Mouse (Mus musculus) kidney, adult 2 months (tissue): ENCODE data around the gene Ube2r2. TPM values are rescaled to one million over a fixed set of nuclear protein-coding genes. Genes with fewer than 3 reads are reported as not detected.
A peak's percentile ranks its signal among the peaks of the same experiment; 100 is the strongest.

ENCODE experiments used
- DNase-seq: peaks from one replicate; pipeline ENCODE4 v3.0.0; 2021
- H3K27ac ChIP-seq: fragments of 200-500 bp; 2 replicates; pipeline ENCODE4 v1.5.1; 2012; ENCODE audit warnings: low read depth, low read length, control low read depth, inconsistent platforms; ENCODE audit not compliant: insufficient read depth
- H3K27me3 ChIP-seq: fragments of 200-500 bp; replicated peaks from 2 replicates; pipeline ENCODE4 v1.6.1; 2012; ENCODE audit warnings: mild to moderate bottlenecking, moderate library complexity, low read length, inconsistent platforms; ENCODE audit not compliant: control insufficient read depth, insufficient read depth
- H3K36me3 ChIP-seq: fragments of 200-500 bp; 2 replicates; pipeline ENCODE4 v1.6.1; 2012; ENCODE audit warnings: mild to moderate bottlenecking, moderate library complexity, low read length, inconsistent platforms; ENCODE audit not compliant: control insufficient read depth, insufficient read depth
- H3K4me1 ChIP-seq: fragments of 200-500 bp; 2 replicates; pipeline ENCODE4 v1.6.1; 2011; ENCODE audit warnings: low read length; ENCODE audit not compliant: control insufficient read depth, insufficient read depth
- H3K4me3 ChIP-seq: fragments of 200-500 bp; 2 replicates; pipeline ENCODE4 v1.5.1; 2011; ENCODE audit warnings: mild to moderate bottlenecking, low read depth, low read length, control low read depth; ENCODE audit not compliant: insufficient read depth
- CTCF ChIP-seq: fragments of 200-500 bp; conservative IDR thresholded peaks from 2 replicates; pipeline ENCODE4 v1.5.1; 2011; ENCODE audit warnings: low read depth, mild to moderate bottlenecking, control low read depth, low read length, moderate library complexity, mixed read lengths; ENCODE audit not compliant: insufficient read depth, insufficient read length
- POLR2A ChIP-seq: fragments of 200-500 bp; IDR thresholded peaks from one replicate; pipeline ENCODE4 v1.6.1; 2011; ENCODE audit warnings: low read depth, low read length, control low read depth
- WGBS: fragments of 180-500 bp; shearing (Covaris S2); methylation state at CpG from one replicate; pipeline ENCODE4 v1.1.7; 2018; 5-methylcytosine and 5-hydroxymethylcytosine counted together
- polyA plus RNA-seq: library from polyadenylated mRNA; depleted of rRNA; stranded (reverse); fragments of >200 nt; gene quantifications from 2 replicates; pipeline ENCODE4 v1.2.3, GENCODE M21; 2012; rRNA removed

The Ube2r2 gene
- polyA plus RNA-seq, 1 experiment, result 67.4 TPM

- no peaks in the 10 kb centered on the region for H3K27me3 ChIP-seq
- H3K4me1 ChIP-seq, result no peaks in the 10 kb centered on the region
- TF ChIP-seq POLR2A, result no peak
- no peak for TF ChIP-seq CTCF
- WGBS, result 79% methylated on average over 8 of the region's 8 CpGs
- H3K4me3 ChIP-seq, result no peak overlapping the region
- H3K36me3 ChIP-seq, result peaks cover 11% of the 10 kb centered on the region
- DNase-seq, result no peak
- no peak overlapping the region for H3K27ac ChIP-seq
Observed at GRCm38 (mm10) chr4:41202135-41202534, 66.6 kb downstream of the Ube2r2 start.

GRCm38 (mm10) chr4:41205751-41206150 lies 70.2 kb downstream of the Ube2r2 start:
- TF ChIP-seq POLR2A, result no peak
- WGBS, result 91% methylated on average over 8 of the region's 8 CpGs
- H3K27me3 ChIP-seq, result no peaks in the 10 kb centered on the region
- H3K36me3 ChIP-seq, result peaks cover 14% of the 10 kb centered on the region
- no peaks in the 10 kb centered on the region for H3K4me1 ChIP-seq
- H3K4me3 ChIP-seq, result no peak overlapping the region
- no peak overlapping the region for H3K27ac ChIP-seq
- DNase-seq, result no peak

GRCm38 (mm10) chr4:41208050-41208449 lies 72.5 kb downstream of the Ube2r2 start:
- WGBS, result 82% methylated on average over 4 of the region's 4 CpGs
- H3K27me3 ChIP-seq, result no peaks in the 10 kb centered on the region
- TF ChIP-seq POLR2A (no peak), CTCF (no peak)
- no peak overlapping the region for H3K4me3 ChIP-seq
- no peak for DNase-seq
- H3K4me1 ChIP-seq, result no peaks in the 10 kb centered on the region
- H3K27ac ChIP-seq, result no peak overlapping the region
- H3K36me3 ChIP-seq, result peaks cover 17% of the 10 kb centered on the region

- Histone ChIP-seq H3K27me3 (no peaks in the 10 kb centered on the region), H3K36me3 (peaks cover 4% of the 10 kb centered on the region), H3K4me3 (no peak overlapping the region), H3K27ac (no peak overlapping the region), H3K4me1 (peaks cover 5% of the 10 kb centered on the region; the same call in 1 of the 2 replicates)
- 79% methylated on average over 1 of the region's 1 CpGs for WGBS
- DNase-seq, result peak; percentile 21
- TF ChIP-seq POLR2A, result no peak
Observed at GRCm38 (mm10) chr4:41225412-41225811, 89.9 kb downstream of the Ube2r2 start.

GRCm38 (mm10) chr4:41226351-41226750 lies 90.8 kb downstream of the Ube2r2 start:
- no peak overlapping the region for H3K4me3 ChIP-seq
- TF ChIP-seq POLR2A (no peak), CTCF (peak; percentile 61)
- no peaks in the 10 kb centered on the region for H3K27me3 ChIP-seq
- no peak overlapping the region for H3K27ac ChIP-seq
- DNase-seq, result peak; percentile 53
- 77% methylated on average over 3 of the region's 3 CpGs for WGBS
- peaks cover 5% of the 10 kb centered on the region; the same call in 1 of the 2 replicates for H3K4me1 ChIP-seq
- H3K36me3 ChIP-seq, result peaks cover 4% of the 10 kb centered on the region

GRCm38 (mm10) chr4:41235621-41236020 lies 100.1 kb downstream of the Ube2r2 start:
- TF ChIP-seq CTCF (no peak), POLR2A (no peak)
- no peak overlapping the region for H3K4me3 ChIP-seq
- H3K36me3 ChIP-seq, result peaks cover 2% of the 10 kb centered on the region; the same call in 1 of the 2 replicates
- no peaks in the 10 kb centered on the region for H3K27me3 ChIP-seq
- 66% methylated on average over 5 of the region's 5 CpGs for WGBS
- no peak for DNase-seq
- H3K27ac ChIP-seq, result no peak overlapping the region
- no peaks in the 10 kb centered on the region; the same call in 1 of the 2 replicates for H3K4me1 ChIP-seq

GRCm38 (mm10) chr4:41240916-41241315 lies 105.4 kb downstream of the Ube2r2 start:
- TF ChIP-seq POLR2A (no peak), CTCF (no peak)
- no peaks in the 10 kb centered on the region; the same call in 1 of the 2 replicates for H3K4me1 ChIP-seq
- H3K27me3 ChIP-seq, result no peaks in the 10 kb centered on the region; the same call in 1 of the 2 replicates
- H3K27ac ChIP-seq, result no peak overlapping the region
- DNase-seq, result peak; percentile 52
- 45% methylated on average over 3 of the region's 3 CpGs for WGBS
- no peak overlapping the region for H3K4me3 ChIP-seq
- no peaks in the 10 kb centered on the region for H3K36me3 ChIP-seq

Other genes starting within 250 kb of the Ube2r2 start
- gene Spink4, start 215.7 kb upstream of the Ube2r2 start, polyA plus RNA-seq, result 2.6 and 3.2 TPM in 2 replicates
- gene Bag1, start 187.4 kb upstream of the Ube2r2 start, polyA plus RNA-seq, result 133 and 162 TPM in 2 replicates
- 25.7 and 41.9 TPM in 2 replicates for gene Chmp5, start 187.3 kb upstream of the Ube2r2 start, polyA plus RNA-seq
- 24.3 and 25.8 TPM in 2 replicates for gene Nfx1, start 164.8 kb upstream of the Ube2r2 start, polyA plus RNA-seq
- 30.1 and 30.6 TPM in 2 replicates for gene Aqp7, start 87.6 kb upstream of the Ube2r2 start, polyA plus RNA-seq
- gene Aqp3, start 37.6 kb upstream of the Ube2r2 start, polyA plus RNA-seq, result 311 and 352 TPM in 2 replicates
- 29.0 and 29.3 TPM in 2 replicates for gene Nol6, start 11.3 kb upstream of the Ube2r2 start, polyA plus RNA-seq
- 38.9 and 39.3 TPM in 2 replicates for gene Ubap2, start 139.4 kb downstream of the Ube2r2 start, polyA plus RNA-seq
- gene Dcaf12, start 179.1 kb downstream of the Ube2r2 start, polyA plus RNA-seq, result 26.3 and 30.9 TPM in 2 replicates
- gene Ubap1, start 213.3 kb downstream of the Ube2r2 start, polyA plus RNA-seq, result 38.8 and 40.4 TPM in 2 replicates